Mouse (Mus musculus): ENCODE measurements around the gene Dcaf4. TPM values are rescaled to one million over a fixed set of nuclear protein-coding genes. Genes with fewer than 3 reads are reported as not detected.

Dcaf4 gene
- polyA plus RNA-seq, 1 experiment from 2014 or later, result 23.3 TPM

DNA sequence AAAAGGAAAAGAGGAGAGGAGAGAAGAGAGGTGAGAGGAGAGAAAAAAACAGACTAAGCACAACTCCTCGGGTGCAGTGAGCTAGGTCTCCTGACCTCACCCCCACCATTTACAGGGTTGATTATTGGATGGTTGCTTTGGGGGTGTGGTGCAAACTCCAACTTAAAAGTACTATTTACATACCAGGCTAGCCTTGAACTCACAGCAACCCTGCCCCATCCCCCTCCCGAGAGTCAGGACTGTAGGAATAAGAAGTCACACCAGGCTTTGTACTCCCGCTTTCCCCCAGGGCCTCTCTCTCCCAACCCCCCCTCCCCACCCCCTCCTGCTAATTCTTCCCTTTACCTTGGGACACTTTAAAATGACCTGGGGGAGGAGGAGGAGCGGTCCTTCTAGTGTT, 23.9 kb upstream of the Dcaf4 start:
- Histone ChIP-seq H3K36me3 (no peaks in the 10 kb centered on the region), H3K9me3 (peaks cover 3% of the 10 kb centered on the region), H3K4me3 (no peak overlapping the region), H3K27ac (replicated peaks) (no peak overlapping the region), H3K9ac (no peak overlapping the region), H3K27me3 (replicated peaks) (no peaks in the 10 kb centered on the region), H3K4me1 (peaks cover 4% of the 10 kb centered on the region), H3K4me2 (no peak overlapping the region)
- 75% methylated on average over 4 of the region's 4 CpGs for WGBS
- no peak for ATAC-seq (ENCODE audit: extremely low read depth, insufficient number of reproducible peaks, low FRiP score, low TSS enrichment)

DNA sequence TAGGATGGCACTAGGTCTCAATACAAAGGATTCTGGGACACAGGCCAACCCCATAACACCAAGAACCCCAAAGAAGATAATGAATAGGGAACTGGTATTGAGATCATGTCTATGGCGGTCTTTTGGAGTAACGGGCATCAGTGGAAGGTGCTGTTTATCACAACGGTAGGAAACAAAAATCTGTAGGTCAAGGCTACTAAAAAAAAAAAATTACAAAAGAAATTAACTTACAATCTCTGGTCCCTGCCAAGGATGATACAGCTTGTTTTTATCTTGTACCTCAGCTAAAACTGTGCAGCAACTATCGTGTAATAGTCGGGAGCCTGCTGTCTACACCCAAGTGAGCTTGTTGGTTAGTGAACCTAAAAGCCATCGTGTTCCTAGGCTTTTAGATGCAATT, 23.5 kb upstream of the Dcaf4 start:
- Histone ChIP-seq H3K36me3 (no peaks in the 10 kb centered on the region), H3K9me3 (no peaks in the 10 kb centered on the region)
- WGBS, result 91% methylated on average over 6 of the region's 6 CpGs

DNA sequence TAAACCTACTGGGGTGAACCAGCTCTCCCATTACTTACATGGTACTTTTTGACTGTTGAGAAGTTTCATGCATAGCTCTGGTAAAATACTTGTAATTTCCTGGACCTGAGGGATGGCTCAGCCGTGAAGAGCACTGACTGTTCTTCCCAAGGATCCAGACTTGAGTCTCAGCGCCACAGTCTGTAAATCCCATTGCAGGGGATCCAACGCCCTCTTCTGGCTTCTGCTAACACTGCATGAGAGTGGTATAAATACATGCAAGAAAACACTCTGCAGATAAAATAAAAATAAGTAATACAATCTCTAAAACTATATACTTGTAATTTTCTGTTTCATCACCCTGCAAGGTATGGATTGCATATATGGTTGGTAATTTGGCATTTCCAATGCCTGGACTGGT, 22.3 kb upstream of the Dcaf4 start:
- Histone ChIP-seq H3K36me3 (no peaks in the 10 kb centered on the region), H3K27me3 (replicated peaks) (no peaks in the 10 kb centered on the region), H3K4me3 (no peak overlapping the region), H3K4me1 (peaks cover 1% of the 10 kb centered on the region), H3K4me2 (no peak overlapping the region), H3K9ac (no peak overlapping the region), H3K9me3 (no peaks in the 10 kb centered on the region), H3K27ac (replicated peaks) (no peak overlapping the region)
- ATAC-seq (ENCODE audit: extremely low read depth, insufficient number of reproducible peaks, low FRiP score, low TSS enrichment), result no peak
- 81% methylated on average over 3 of the region's 3 CpGs for WGBS

More for the DNA sequence above, 23.5 kb upstream of the Dcaf4 start:
- ATAC-seq (ENCODE audit: extremely low read depth, insufficient number of reproducible peaks, low FRiP score, low TSS enrichment), result no peak
- H3K27me3 ChIP-seq (replicated peaks), result no peaks in the 10 kb centered on the region
- H3K4me3 ChIP-seq, result no peak overlapping the region
- H3K4me2 ChIP-seq, result no peak overlapping the region
- no peak overlapping the region for H3K27ac ChIP-seq (replicated peaks)
- no peak overlapping the region for H3K9ac ChIP-seq
- H3K4me1 ChIP-seq, result peaks cover 4% of the 10 kb centered on the region

DNA sequence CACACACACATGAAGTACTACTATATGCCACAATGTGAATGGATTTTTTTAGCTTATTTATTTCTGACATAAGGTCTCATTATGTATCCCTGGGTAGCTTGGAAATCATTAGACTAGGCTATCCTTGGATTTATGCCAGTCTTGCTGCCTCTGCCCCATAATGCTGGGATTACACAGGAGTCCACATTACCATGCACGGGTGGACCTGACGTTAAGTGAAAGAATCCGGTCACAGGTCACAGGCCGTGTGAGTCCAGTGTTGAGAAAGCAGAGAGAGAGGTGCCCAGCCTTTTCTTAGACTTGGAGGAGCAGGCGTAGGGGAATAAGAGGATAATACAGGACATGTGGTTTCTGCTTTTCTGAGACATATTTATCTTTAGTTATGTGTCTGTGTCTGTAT, 21.0 kb upstream of the Dcaf4 start:
- Histone ChIP-seq H3K4me3 (no peak overlapping the region), H3K4me1 (no peaks in the 10 kb centered on the region), H3K9me3 (no peaks in the 10 kb centered on the region), H3K27ac (replicated peaks) (no peak overlapping the region), H3K9ac (no peak overlapping the region), H3K36me3 (no peaks in the 10 kb centered on the region), H3K27me3 (replicated peaks) (no peaks in the 10 kb centered on the region), H3K4me2 (no peak overlapping the region)
- ATAC-seq (ENCODE audit: extremely low read depth, insufficient number of reproducible peaks, low FRiP score, low TSS enrichment), result no peak
- WGBS, result 76% methylated on average over 5 of the region's 5 CpGs

DNA sequence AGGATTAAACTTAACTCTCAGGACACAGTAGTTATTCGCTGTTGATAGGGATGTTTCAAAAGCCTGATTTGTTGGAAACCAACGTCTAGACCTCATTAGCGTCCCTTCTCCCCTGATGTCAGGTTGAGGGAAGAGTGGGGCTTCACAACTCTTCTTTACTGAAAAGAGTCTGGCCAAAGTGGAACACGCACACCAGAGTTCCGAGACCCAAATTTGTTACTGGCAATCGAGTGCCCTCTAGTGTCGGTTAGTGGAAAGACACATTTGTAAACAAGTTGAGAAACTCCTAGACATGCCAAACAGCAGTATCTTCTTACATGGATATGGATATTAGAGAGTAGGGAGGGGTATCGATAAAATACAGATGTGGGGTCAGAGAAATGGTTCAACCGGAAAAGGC, 18.1 kb upstream of the Dcaf4 start:
- Histone ChIP-seq H3K4me3 (no peak overlapping the region), H3K27ac (replicated peaks) (no peak overlapping the region), H3K9ac (no peak overlapping the region), H3K4me1 (no peaks in the 10 kb centered on the region), H3K9me3 (no peaks in the 10 kb centered on the region), H3K36me3 (no peaks in the 10 kb centered on the region), H3K4me2 (peak overlapping the region; percentile 42), H3K27me3 (replicated peaks) (no peaks in the 10 kb centered on the region)
- WGBS, result 4% methylated on average over 9 of the region's 9 CpGs
- no peak for ATAC-seq (ENCODE audit: extremely low read depth, insufficient number of reproducible peaks, low FRiP score, low TSS enrichment)

DNA sequence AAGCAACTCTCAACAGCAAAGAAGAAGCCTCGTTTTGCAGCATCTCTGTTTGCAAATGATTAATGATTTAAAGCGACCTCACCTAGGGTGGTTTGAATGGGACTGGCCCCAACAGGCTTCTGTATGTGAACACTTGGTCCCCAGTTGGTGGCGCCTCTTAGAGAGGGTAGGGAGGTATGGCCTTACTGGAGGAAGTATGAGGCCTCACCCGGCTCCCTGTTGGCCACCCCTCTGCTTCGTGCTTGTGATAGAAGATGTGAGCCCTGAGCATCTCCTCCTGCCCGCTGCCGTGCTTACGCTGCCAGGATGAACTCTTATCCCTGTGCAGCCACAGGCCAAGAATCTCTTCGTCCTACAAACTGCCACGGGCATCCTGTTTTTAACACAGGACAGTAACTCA, 13.7 kb upstream of the Dcaf4 start:
- Histone ChIP-seq H3K4me1 (no peaks in the 10 kb centered on the region), H3K27ac (replicated peaks) (no peak overlapping the region), H3K4me3 (no peak overlapping the region), H3K27me3 (replicated peaks) (no peaks in the 10 kb centered on the region), H3K9me3 (no peaks in the 10 kb centered on the region), H3K36me3 (no peaks in the 10 kb centered on the region), H3K4me2 (no peak overlapping the region), H3K9ac (no peak overlapping the region)
- WGBS, result 73% methylated on average over 10 of the region's 10 CpGs
- ATAC-seq (ENCODE audit: extremely low read depth, insufficient number of reproducible peaks, low FRiP score, low TSS enrichment), result no peak

DNA sequence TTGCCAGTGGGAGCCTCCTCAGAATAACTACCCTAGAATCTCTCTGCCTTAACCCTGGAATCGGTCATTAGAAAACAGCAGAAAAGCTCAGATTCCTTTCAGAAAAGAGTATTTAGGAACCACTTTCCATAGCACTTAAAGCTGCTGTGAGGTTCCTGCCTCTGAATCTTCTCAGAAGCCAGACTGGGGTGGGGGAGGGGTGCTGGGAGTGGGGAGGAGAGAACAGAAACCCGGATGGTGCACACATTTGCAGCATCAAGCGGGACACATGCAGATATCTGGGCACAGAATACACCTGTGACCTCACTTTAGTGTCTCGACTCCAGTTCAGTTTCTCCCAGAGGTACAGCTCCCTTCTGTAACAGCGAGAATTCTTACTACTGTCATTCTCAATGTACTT, 9.7 kb upstream of the Dcaf4 start:
- ATAC-seq (ENCODE audit: extremely low read depth, insufficient number of reproducible peaks, low FRiP score, low TSS enrichment), result no peak
- H3K27ac ChIP-seq (replicated peaks), result no peak overlapping the region
- H3K4me1 ChIP-seq, result peaks cover 13% of the 10 kb centered on the region
- no peaks in the 10 kb centered on the region for H3K36me3 ChIP-seq
- H3K9ac ChIP-seq, result no peak overlapping the region
- H3K4me3 ChIP-seq, result no peak overlapping the region
- WGBS, result 74% methylated on average over 5 of the region's 5 CpGs
- no peak overlapping the region for H3K4me2 ChIP-seq
- H3K9me3 ChIP-seq, result no peaks in the 10 kb centered on the region
- H3K27me3 ChIP-seq (replicated peaks), result no peaks in the 10 kb centered on the region

DNA sequence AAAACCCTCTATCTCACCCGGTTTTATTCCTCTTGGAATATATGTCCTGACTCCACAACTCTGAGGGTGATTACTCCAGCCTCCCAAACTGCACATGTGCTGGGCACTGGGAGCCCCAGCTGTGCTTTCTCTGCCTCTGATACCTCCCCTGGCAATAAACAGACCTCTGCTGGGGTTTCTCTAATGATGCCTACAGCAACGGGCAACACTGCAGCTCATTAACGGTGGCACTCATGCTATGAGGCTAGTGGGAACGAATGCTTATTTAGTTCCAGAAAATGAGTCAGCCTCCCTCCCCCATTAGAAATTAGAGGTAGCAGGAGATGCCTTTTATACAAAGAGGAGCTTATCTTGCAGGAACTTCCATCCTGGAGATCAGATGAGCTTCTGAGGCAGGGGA, 7.5 kb upstream of the Dcaf4 start:
- no peaks in the 10 kb centered on the region for H3K27me3 ChIP-seq (replicated peaks)
- peaks cover 13% of the 10 kb centered on the region for H3K4me1 ChIP-seq
- no peaks in the 10 kb centered on the region for H3K36me3 ChIP-seq
- peak overlapping the region; percentile 7; the same call in 1 of the 2 replicates for H3K4me2 ChIP-seq
- WGBS, result 28% methylated on average over 4 of the region's 4 CpGs
- no peaks in the 10 kb centered on the region for H3K9me3 ChIP-seq
- ATAC-seq (ENCODE audit: extremely low read depth, insufficient number of reproducible peaks, low FRiP score, low TSS enrichment), result no peak
- no peak overlapping the region for H3K27ac ChIP-seq (replicated peaks)
- H3K4me3 ChIP-seq, result no peak overlapping the region
- H3K9ac ChIP-seq, result peak overlapping the region; percentile 40; the same call in 1 of the 2 replicates

DNA sequence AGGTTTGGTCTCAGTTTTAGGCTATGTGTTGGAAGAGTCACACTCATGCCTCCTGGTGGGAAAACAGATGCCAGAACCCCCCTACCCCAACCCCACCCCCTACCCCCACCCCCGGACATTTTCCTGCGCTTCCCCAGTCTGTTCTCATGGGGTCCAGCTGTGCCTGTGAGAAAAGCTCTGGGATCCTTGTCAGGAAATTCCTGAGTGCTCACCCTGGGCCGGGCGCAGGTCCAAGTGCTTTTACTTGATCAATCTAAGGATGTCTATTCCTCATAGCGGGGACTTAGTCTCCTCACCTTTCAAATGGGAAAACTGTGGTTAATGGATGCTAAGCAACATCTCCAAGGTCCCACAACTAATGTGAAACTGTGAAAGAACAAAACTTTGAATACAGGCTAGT, 7.1 kb upstream of the Dcaf4 start:
- Histone ChIP-seq H3K9me3 (no peaks in the 10 kb centered on the region), H3K4me3 (no peak overlapping the region), H3K27ac (replicated peaks) (no peak overlapping the region), H3K4me1 (peaks cover 13% of the 10 kb centered on the region), H3K4me2 (peak overlapping the region; percentile 7; the same call in 1 of the 2 replicates), H3K27me3 (replicated peaks) (no peaks in the 10 kb centered on the region), H3K36me3 (no peaks in the 10 kb centered on the region), H3K9ac (no peak overlapping the region)
- ATAC-seq (ENCODE audit: extremely low read depth, insufficient number of reproducible peaks, low FRiP score, low TSS enrichment), result no peak
- WGBS, result 15% methylated on average over 5 of the region's 5 CpGs

DNA sequence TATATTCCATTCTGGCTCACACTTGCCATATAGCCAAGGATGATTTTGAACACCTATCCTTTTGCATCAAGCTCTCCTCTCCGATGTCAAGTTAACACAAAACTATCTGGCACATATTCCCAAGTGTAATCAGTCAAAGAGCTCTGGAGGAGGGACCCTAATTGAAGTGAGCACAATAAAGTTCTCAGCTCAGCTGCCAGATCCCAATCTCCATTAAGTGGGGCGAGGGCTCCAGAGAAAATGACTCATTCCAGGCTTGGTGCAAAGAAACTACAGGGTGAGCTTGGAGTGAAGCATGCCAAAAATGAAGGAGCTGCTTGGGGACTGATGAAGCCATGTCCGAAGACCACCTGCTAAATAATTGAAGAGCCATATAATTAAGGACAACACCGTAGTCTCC, 6.0 kb upstream of the Dcaf4 start:
- Histone ChIP-seq H3K4me2 (no peak overlapping the region), H3K4me3 (no peak overlapping the region), H3K9ac (no peak overlapping the region), H3K36me3 (no peaks in the 10 kb centered on the region), H3K4me1 (peaks cover 13% of the 10 kb centered on the region), H3K27ac (replicated peaks) (no peak overlapping the region), H3K27me3 (replicated peaks) (no peaks in the 10 kb centered on the region), H3K9me3 (no peaks in the 10 kb centered on the region)
- 74% methylated on average over 4 of the region's 4 CpGs for WGBS
- no peak for ATAC-seq (ENCODE audit: extremely low read depth, insufficient number of reproducible peaks, low FRiP score, low TSS enrichment)

DNA sequence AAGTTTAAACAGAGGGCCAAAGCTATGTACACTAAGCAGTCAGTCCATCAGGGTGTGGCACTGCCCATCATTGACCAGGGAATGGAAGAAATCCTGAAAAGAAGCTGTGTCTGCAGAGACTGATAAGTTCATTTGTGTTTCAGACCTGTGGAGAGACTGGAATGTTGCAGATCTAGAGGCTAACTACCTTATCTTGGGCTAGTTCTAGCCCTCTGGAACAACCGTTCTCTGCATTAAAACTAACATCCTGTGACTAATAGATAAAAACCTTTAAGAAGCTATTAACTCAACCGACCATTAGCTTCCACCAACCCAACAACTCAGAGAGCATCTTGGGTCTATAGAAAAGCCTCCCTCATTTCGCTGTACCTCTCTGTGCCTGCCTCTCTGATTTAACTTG, 2.7 kb upstream of the Dcaf4 start:
- no peaks in the 10 kb centered on the region for H3K27me3 ChIP-seq (replicated peaks)
- WGBS, result 52% methylated on average over 3 of the region's 3 CpGs
- no peak overlapping the region for H3K9ac ChIP-seq
- no peaks in the 10 kb centered on the region for H3K36me3 ChIP-seq
- H3K27ac ChIP-seq (replicated peaks), result no peak overlapping the region
- H3K9me3 ChIP-seq, result no peaks in the 10 kb centered on the region
- no peak for ATAC-seq (ENCODE audit: extremely low read depth, insufficient number of reproducible peaks, low FRiP score, low TSS enrichment)
- H3K4me3 ChIP-seq, result no peak overlapping the region
- H3K4me2 ChIP-seq, result no peak overlapping the region
- peaks cover 21% of the 10 kb centered on the region for H3K4me1 ChIP-seq

DNA sequence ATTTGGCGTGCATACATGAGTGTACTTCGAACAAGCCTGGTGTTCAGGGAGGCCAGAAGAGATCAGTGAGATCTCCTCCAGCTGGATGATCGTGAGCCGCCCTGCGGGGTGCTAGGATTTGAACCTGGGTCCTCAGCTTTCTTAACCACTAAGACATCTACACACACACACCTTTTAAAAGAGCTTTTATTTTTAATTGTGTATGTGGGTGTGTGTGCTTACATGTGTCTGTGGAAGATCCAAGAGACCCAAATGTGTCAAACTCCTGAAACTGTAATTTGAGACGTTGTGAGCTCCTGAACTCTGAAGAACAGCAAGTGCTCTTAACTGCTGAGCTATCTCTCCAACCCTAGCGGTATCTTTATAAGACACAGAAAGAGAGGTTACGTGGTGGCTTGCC, 817 bp downstream of the Dcaf4 start:
- no peak overlapping the region for H3K27ac ChIP-seq (replicated peaks)
- H3K9me3 ChIP-seq, result no peaks in the 10 kb centered on the region
- H3K4me3 ChIP-seq, result peak overlapping the region; percentile 73
- peak overlapping the region; percentile 83 for H3K9ac ChIP-seq
- no peak for ATAC-seq (ENCODE audit: extremely low read depth, insufficient number of reproducible peaks, low FRiP score, low TSS enrichment)
- 31% methylated on average over 8 of the region's 8 CpGs for WGBS
- H3K27me3 ChIP-seq (replicated peaks), result no peaks in the 10 kb centered on the region
- H3K36me3 ChIP-seq, result no peaks in the 10 kb centered on the region
- H3K4me1 ChIP-seq, result peaks cover 36% of the 10 kb centered on the region
- peak overlapping the region; percentile 74 for H3K4me2 ChIP-seq

All from heart, embryonic 13.5 days (tissue).